Mouse (Mus musculus) erythroblast, embryonic 14.5 days (primary cell): ENCODE results near the gene Msantd1. TPM values are rescaled to one million over a fixed set of nuclear protein-coding genes. Genes with fewer than 3 reads are reported as not detected.
A peak's percentile ranks its signal among the peaks of the same experiment; 100 is the strongest.
"Not testable (repeated sequence)": the region's sequence is repeated elsewhere in the genome, so short reads cannot be mapped to it uniquely, and the experiment has no call there.

Experiments used
- H3K27me3 ChIP-seq: 2 replicates; pipeline ENCODE4 v1.6.1; 2012; ENCODE audit warnings: inconsistent platforms; ENCODE audit not compliant: control insufficient read depth
- H3K36me3 ChIP-seq: 2 replicates; pipeline ENCODE4 v1.6.1; 2012; ENCODE audit warnings: mild to moderate bottlenecking, inconsistent platforms; ENCODE audit not compliant: control insufficient read depth
- H3K4me1 ChIP-seq: 2 replicates; pipeline ENCODE4 v1.6.1; 2012; ENCODE audit warnings: inconsistent platforms; ENCODE audit not compliant: control insufficient read depth
- H3K4me3 ChIP-seq: replicated peaks from 2 replicates; pipeline ENCODE3; 2012; ENCODE audit warnings: moderate library complexity, mild to moderate bottlenecking, inconsistent platforms
- H3K9me3 ChIP-seq: 2 replicates; pipeline ENCODE4 v1.6.1; 2012; ENCODE audit warnings: low read length, inconsistent platforms, mixed read lengths; ENCODE audit not compliant: control insufficient read depth
- GATA1 ChIP-seq: IDR thresholded peaks from 2 replicates; pipeline ENCODE4 v1.6.1; 2012; ENCODE audit warnings: low read length, inconsistent platforms, mixed read lengths
- TAL1 ChIP-seq: IDR thresholded peaks from 3 replicates; pipeline ENCODE4 v1.6.1; 2012; ENCODE audit warnings: low read length, inconsistent platforms, mixed read lengths
- polyA plus RNA-seq: library from polyadenylated mRNA; stranded (reverse); fragments of >175 nt; gene quantifications from 2 replicates; pipeline ENCODE4 v1.2.3, GENCODE M21; 2012

Gene Msantd1
- 0.29 and 0.81 TPM in 2 replicates for polyA plus RNA-seq

GRCm38 (mm10) chr5:34907910-34908725 is at the start of gene Msantd1:
Gene Msantd1 (plus strand): TSS chr5:34908012.
- H3K9me3 ChIP-seq, result no peaks in the 10 kb centered on the region
- peaks cover 94% of the 10 kb centered on the region for H3K36me3 ChIP-seq
- H3K4me1 ChIP-seq, result peaks cover 58% of the 10 kb centered on the region
- H3K4me3 ChIP-seq, result no peak within 1 kb of the TSS
- TF ChIP-seq TAL1 (no peak), GATA1 (no peak)
- no peaks in the 10 kb centered on the region for H3K27me3 ChIP-seq

GRCm38 (mm10) chr5:34865367-34865766 is 42.4 kb upstream of the Msantd1 start:
- Histone ChIP-seq H3K9me3 (no peaks in the 10 kb centered on the region), H3K4me3 (no peak overlapping the region), H3K27me3 (no peaks in the 10 kb centered on the region), H3K36me3 (peaks cover 74% of the 10 kb centered on the region), H3K4me1 (peaks cover 22% of the 10 kb centered on the region)
- no peak for TF ChIP-seq GATA1
- TF ChIP-seq TAL1, result 0 out of 3 replicates have a peak, but pooled peaks have one; percentile 6

GRCm38 (mm10) chr5:34880307-34880706 is 27.5 kb upstream of the Msantd1 start:
- H3K27me3 ChIP-seq, H3K9me3 ChIP-seq, H3K4me3 ChIP-seq: not testable (repeated sequence)
- Histone ChIP-seq H3K36me3 (peaks cover 92% of the 10 kb centered on the region), H3K4me1 (peaks cover 57% of the 10 kb centered on the region)

- Histone ChIP-seq H3K9me3 (no peaks in the 10 kb centered on the region), H3K36me3 (peaks cover 87% of the 10 kb centered on the region), H3K4me3 (peak overlapping the region; percentile 7)
Observed at GRCm38 (mm10) chr5:34881023-34881422, 26.8 kb upstream of the Msantd1 start.

GRCm38 (mm10) chr5:34885250-34885649 is 22.6 kb upstream of the Msantd1 start:
- peaks cover 86% of the 10 kb centered on the region for H3K36me3 ChIP-seq

More at GRCm38 (mm10) chr5:34881023-34881422, 26.8 kb upstream of the Msantd1 start:
- peaks cover 59% of the 10 kb centered on the region for H3K4me1 ChIP-seq
- TF ChIP-seq TAL1 (peak; percentile 79), GATA1 (peak; percentile 87)
- H3K27me3 ChIP-seq, result no peaks in the 10 kb centered on the region

GRCm38 (mm10) chr5:34889252-34889651 is 18.6 kb upstream of the Msantd1 start:
- H3K36me3 ChIP-seq, result peaks cover 94% of the 10 kb centered on the region

More at GRCm38 (mm10) chr5:34885250-34885649, 22.6 kb upstream of the Msantd1 start:
- Histone ChIP-seq H3K27me3 (no peaks in the 10 kb centered on the region), H3K4me1 (peaks cover 63% of the 10 kb centered on the region), H3K9me3 (no peaks in the 10 kb centered on the region), H3K4me3 (no peak overlapping the region)
- TF ChIP-seq TAL1, result no peak
- TF ChIP-seq GATA1, result no peak

GRCm38 (mm10) chr5:34896697-34897453 is 10.9 kb upstream of the Msantd1 start:
- H3K36me3 ChIP-seq, result peaks cover 100% of the 10 kb centered on the region
- H3K4me1 ChIP-seq, result peaks cover 57% of the 10 kb centered on the region

More at GRCm38 (mm10) chr5:34889252-34889651, 18.6 kb upstream of the Msantd1 start:
- Histone ChIP-seq H3K27me3 (no peaks in the 10 kb centered on the region), H3K4me3 (no peak overlapping the region), H3K9me3 (no peaks in the 10 kb centered on the region), H3K4me1 (peaks cover 51% of the 10 kb centered on the region)
- no peak for TF ChIP-seq TAL1
- no peak for TF ChIP-seq GATA1

GRCm38 (mm10) chr5:34899787-34900469 is 7.9 kb upstream of the Msantd1 start:
- peaks cover 46% of the 10 kb centered on the region for H3K4me1 ChIP-seq
- no peaks in the 10 kb centered on the region for H3K27me3 ChIP-seq
- TF ChIP-seq TAL1 (no peak), GATA1 (no peak)
- no peaks in the 10 kb centered on the region for H3K9me3 ChIP-seq
- H3K36me3 ChIP-seq, result peaks cover 98% of the 10 kb centered on the region
- no peak overlapping the region for H3K4me3 ChIP-seq

More at GRCm38 (mm10) chr5:34896697-34897453, 10.9 kb upstream of the Msantd1 start:
- no peaks in the 10 kb centered on the region for H3K27me3 ChIP-seq
- H3K9me3 ChIP-seq, result no peaks in the 10 kb centered on the region
- H3K4me3 ChIP-seq, result peak overlapping the region; percentile 13
- peak; percentile 72 for TF ChIP-seq GATA1
- TF ChIP-seq TAL1, result peak; percentile 85

- Histone ChIP-seq H3K36me3 (peaks cover 98% of the 10 kb centered on the region), H3K4me3 (no peak overlapping the region), H3K27me3 (no peaks in the 10 kb centered on the region), H3K9me3 (no peaks in the 10 kb centered on the region), H3K4me1 (peaks cover 21% of the 10 kb centered on the region)
- no peak for TF ChIP-seq GATA1
- no peak for TF ChIP-seq TAL1
Observed at GRCm38 (mm10) chr5:34902371-34902770, 5.4 kb upstream of the Msantd1 start.
